Mouse (Mus musculus) forebrain, embryonic 12.5 days (tissue): ENCODE measurements around the gene Zmym2. TPM values are rescaled to one million over a fixed set of nuclear protein-coding genes. Genes with fewer than 3 reads are reported as not detected.
"Not testable (repeated sequence)": the region's sequence is repeated elsewhere in the genome, so short reads cannot be mapped to it uniquely, and the experiment has no call there.

ENCODE experiments used
- ATAC-seq: fragments of 200-750 bp; cut with Nextera tagmentation; 2 replicates; pipeline ENCODE4 v1.8.0; 2017; ENCODE audit warnings: moderate TSS enrichment; ENCODE audit not compliant: low FRiP score
- H3K27ac ChIP-seq: fragments of 300-500 bp; sonication (generic); 2 replicates; pipeline ENCODE4 v1.5.1; 2016; ENCODE audit warnings: mild to moderate bottlenecking
- H3K27me3 ChIP-seq: fragments of 300-500 bp; sonication (generic); 2 replicates; pipeline ENCODE4 v1.6.1; 2016; ENCODE audit warnings: mild to moderate bottlenecking
- H3K36me3 ChIP-seq: fragments of 300-500 bp; sonication (generic); replicated peaks from 2 replicates; pipeline ENCODE4 v1.6.1; 2016; ENCODE audit warnings: mild to moderate bottlenecking
- H3K4me1 ChIP-seq: fragments of 300-500 bp; sonication (generic); 2 replicates; pipeline ENCODE4 v1.6.1; 2016
- H3K4me2 ChIP-seq: fragments of 300-500 bp; sonication (generic); 2 replicates; pipeline ENCODE4 v1.6.1; 2016; ENCODE audit warnings: mild to moderate bottlenecking, moderate library complexity
- H3K4me3 ChIP-seq: fragments of 300-500 bp; sonication (generic); replicated peaks from 2 replicates; pipeline ENCODE4 v1.5.1; 2016; ENCODE audit warnings: mild to moderate bottlenecking
- H3K9ac ChIP-seq: fragments of 300-500 bp; sonication (generic); 2 replicates; pipeline ENCODE4 v1.6.1; 2016; ENCODE audit warnings: mild to moderate bottlenecking
- H3K9me3 ChIP-seq: fragments of 300-500 bp; sonication (generic); 2 replicates; pipeline ENCODE4 v1.6.1; 2016
- WGBS: fragments of 180-500 bp; shearing (Covaris S2); methylation state at CpG from one replicate; pipeline ENCODE4 v1.1.7; 2016; 5-methylcytosine and 5-hydroxymethylcytosine counted together
- polyA plus RNA-seq: library from polyadenylated mRNA; unstranded; fragments of >200 nt; fragmentation: Nextera tagmentation; extraction: Ambion mirVana; gene quantifications from 2 replicates; pipeline ENCODE4 v1.2.1, GENCODE M21; 2016

Gene Zmym2
- polyA plus RNA-seq: 88.2 and 89.5 TPM in 2 replicates

- H3K4me1 ChIP-seq: peaks cover 25% of the 10 kb centered on the region
- H3K9me3 ChIP-seq, H3K27me3 ChIP-seq, H3K36me3 ChIP-seq: not testable (repeated sequence)
- WGBS: under 1% methylated on average over 29 of the region's 87 CpGs
- H3K4me2 ChIP-seq: peak within 1 kb of the TSS; percentile 72
- H3K9ac ChIP-seq: peak within 1 kb of the TSS; percentile 96
- peak; percentile 18; the same call in 1 of the 2 replicates for ATAC-seq
- H3K4me3 ChIP-seq: peak within 1 kb of the TSS; percentile 85
- peak within 1 kb of the TSS; percentile 99 for H3K27ac ChIP-seq
Measured at GRCm38 (mm10) chr14:56886594-56887513, at the start of gene Zmym2. Gene Zmym2, plus strand, starts transcription at chr14:56886653.

GRCm38 (mm10) chr14:56844033-56844432 is 42.4 kb upstream of the Zmym2 start:
- Histone ChIP-seq H3K27me3 (no peaks in the 10 kb centered on the region), H3K4me3 (no peak overlapping the region), H3K9ac (no peak overlapping the region), H3K36me3 (no peaks in the 10 kb centered on the region), H3K4me1 (peaks cover 6% of the 10 kb centered on the region), H3K27ac (no peak overlapping the region), H3K4me2 (no peak overlapping the region), H3K9me3 (no peaks in the 10 kb centered on the region)
- 74% methylated on average over 4 of the region's 4 CpGs for WGBS
- ATAC-seq: no peak

GRCm38 (mm10) chr14:56844507-56844906 is 41.9 kb upstream of the Zmym2 start:
- Histone ChIP-seq H3K9me3 (no peaks in the 10 kb centered on the region), H3K9ac (no peak overlapping the region), H3K36me3 (no peaks in the 10 kb centered on the region), H3K4me2 (no peak overlapping the region), H3K27ac (no peak overlapping the region), H3K4me3 (no peak overlapping the region), H3K4me1 (peaks cover 6% of the 10 kb centered on the region), H3K27me3 (no peaks in the 10 kb centered on the region)
- WGBS: 25% methylated on average over 2 of the region's 2 CpGs
- ATAC-seq: peak; percentile 65; the same call in 1 of the 2 replicates

- Histone ChIP-seq H3K27ac (no peak overlapping the region), H3K4me1 (peaks cover 6% of the 10 kb centered on the region), H3K9me3 (peaks cover 4% of the 10 kb centered on the region; the same call in 1 of the 2 replicates), H3K4me3 (no peak overlapping the region), H3K36me3 (no peaks in the 10 kb centered on the region), H3K4me2 (no peak overlapping the region), H3K9ac (no peak overlapping the region), H3K27me3 (no peaks in the 10 kb centered on the region)
- ATAC-seq: no peak
- 68% methylated on average over 2 of the region's 2 CpGs for whole genome bisulfite sequencing
Measured at GRCm38 (mm10) chr14:56848322-56848721, 38.1 kb upstream of the Zmym2 start.

GRCm38 (mm10) chr14:56849681-56850080 is 36.8 kb upstream of the Zmym2 start:
- H3K9me3 ChIP-seq: peaks cover 11% of the 10 kb centered on the region; the same call in 1 of the 2 replicates
- peaks cover 3% of the 10 kb centered on the region for H3K4me1 ChIP-seq
- H3K9ac ChIP-seq: no peak overlapping the region
- 80% methylated on average over 2 of the region's 2 CpGs for WGBS
- no peak overlapping the region for H3K4me2 ChIP-seq
- H3K27me3 ChIP-seq: no peaks in the 10 kb centered on the region
- H3K4me3 ChIP-seq: no peak overlapping the region
- no peak overlapping the region for H3K27ac ChIP-seq
- no peak for ATAC-seq
- no peaks in the 10 kb centered on the region for H3K36me3 ChIP-seq

- no peak for ATAC-seq
- H3K4me1 ChIP-seq: peaks cover 6% of the 10 kb centered on the region; the same call in 1 of the 2 replicates
- no peaks in the 10 kb centered on the region for H3K9me3 ChIP-seq
- no peak overlapping the region for H3K4me3 ChIP-seq
- no peak overlapping the region for H3K4me2 ChIP-seq
- H3K27ac ChIP-seq: no peak overlapping the region
- WGBS: 74% methylated on average over 8 of the region's 8 CpGs
- H3K9ac ChIP-seq: no peak overlapping the region
- peaks cover 31% of the 10 kb centered on the region for H3K27me3 ChIP-seq
- no peaks in the 10 kb centered on the region for H3K36me3 ChIP-seq
Measured at GRCm38 (mm10) chr14:56864041-56864440, 22.4 kb upstream of the Zmym2 start.

GRCm38 (mm10) chr14:56864641-56865040 is 21.8 kb upstream of the Zmym2 start:
- Histone ChIP-seq H3K27ac (no peak overlapping the region), H3K4me3 (peak overlapping the region; percentile 38), H3K4me1 (peaks cover 6% of the 10 kb centered on the region; the same call in 1 of the 2 replicates), H3K9ac (no peak overlapping the region), H3K9me3 (no peaks in the 10 kb centered on the region), H3K27me3 (peaks cover 31% of the 10 kb centered on the region), H3K4me2 (peak overlapping the region; percentile 61), H3K36me3 (no peaks in the 10 kb centered on the region)
- WGBS: 5% methylated on average over 13 of the region's 13 CpGs
- no peak for ATAC-seq

GRCm38 (mm10) chr14:56865112-56865511 is 21.3 kb upstream of the Zmym2 start:
- Histone ChIP-seq H3K27me3 (peaks cover 31% of the 10 kb centered on the region), H3K4me3 (peak overlapping the region; percentile 38), H3K4me2 (peak overlapping the region; percentile 61)
- not testable (repeated sequence) for H3K36me3 ChIP-seq, H3K27ac ChIP-seq, ATAC-seq, H3K9me3 ChIP-seq, H3K4me1 ChIP-seq, H3K9ac ChIP-seq
- WGBS: 2% methylated on average over 29 of the region's 30 CpGs

GRCm38 (mm10) chr14:56873525-56873924 is 12.9 kb upstream of the Zmym2 start:
- H3K9me3 ChIP-seq: 0 out of 2 replicates have a peak, but pooled peaks cover 4% of the 10 kb centered on the region
- H3K27me3 ChIP-seq: no peaks in the 10 kb centered on the region
- H3K36me3 ChIP-seq: no peaks in the 10 kb centered on the region
- no peak overlapping the region for H3K27ac ChIP-seq
- H3K9ac ChIP-seq: no peak overlapping the region
- no peak for ATAC-seq
- 84% methylated on average over 5 of the region's 5 CpGs for WGBS
- H3K4me2 ChIP-seq: no peak overlapping the region
- H3K4me3 ChIP-seq: no peak overlapping the region
- H3K4me1 ChIP-seq: no peaks in the 10 kb centered on the region

- Histone ChIP-seq H3K27me3 (no peaks in the 10 kb centered on the region), H3K9me3 (0 out of 2 replicates have a peak, but pooled peaks cover 3% of the 10 kb centered on the region), H3K36me3 (no peaks in the 10 kb centered on the region), H3K4me1 (no peaks in the 10 kb centered on the region), H3K4me3 (no peak overlapping the region), H3K9ac (no peak overlapping the region), H3K27ac (no peak overlapping the region), H3K4me2 (no peak overlapping the region)
- ATAC-seq: no peak
Measured at GRCm38 (mm10) chr14:56875586-56876159, 10.8 kb upstream of the Zmym2 start.

- Histone ChIP-seq H3K4me1 (no peaks in the 10 kb centered on the region), H3K9me3 (no peaks in the 10 kb centered on the region), H3K36me3 (no peaks in the 10 kb centered on the region), H3K27ac (no peak overlapping the region), H3K4me2 (no peak overlapping the region), H3K4me3 (no peak overlapping the region), H3K9ac (no peak overlapping the region), H3K27me3 (no peaks in the 10 kb centered on the region)
- ATAC-seq: no peak
- 70% methylated on average over 3 of the region's 3 CpGs for WGBS
Measured at GRCm38 (mm10) chr14:56881271-56881670, 5.2 kb upstream of the Zmym2 start.

GRCm38 (mm10) chr14:56883431-56883830 is 3.0 kb upstream of the Zmym2 start:
- no peak for ATAC-seq
- H3K36me3 ChIP-seq: no peaks in the 10 kb centered on the region; the same call in 1 of the 2 replicates
- H3K9ac ChIP-seq: no peak overlapping the region
- H3K4me2 ChIP-seq: no peak overlapping the region
- H3K27ac ChIP-seq: no peak overlapping the region
- H3K27me3 ChIP-seq: no peaks in the 10 kb centered on the region
- no peaks in the 10 kb centered on the region for H3K9me3 ChIP-seq
- WGBS: 92% methylated on average over 1 of the region's 1 CpGs
- H3K4me1 ChIP-seq: peaks cover 6% of the 10 kb centered on the region
- H3K4me3 ChIP-seq: no peak overlapping the region
